Mouse (Mus musculus) left cerebral cortex, postnatal 4 days (tissue): ENCODE measurements around the gene Rnf7. TPM values are rescaled to one million over a fixed set of nuclear protein-coding genes. Genes with fewer than 3 reads are reported as not detected.
A peak's percentile ranks its signal among the peaks of the same experiment; 100 is the strongest.
"Not testable (repeated sequence)": the region's sequence is repeated elsewhere in the genome, so short reads cannot be mapped to it uniquely, and the experiment has no call there.

Experiments used
- DNase-seq: peaks from one replicate; pipeline ENCODE4 v3.0.0-alpha.2; 2022
- intact Hi-C: fragments of 180-260 bp; cut with DNase I; formaldehyde crosslinking; loops from one replicate; pipeline ENCODE4 v1.15.1; 2025
- total RNA-seq, 2 experiments: library from RNA; stranded (reverse); gene quantifications; 2 replicates each; pipeline ENCODE4 v1.2.3; 2021

Gene Rnf7
- total RNA-seq, 2 experiments from 2014 or later: 51.5 to 53.2 TPM

DNA sequence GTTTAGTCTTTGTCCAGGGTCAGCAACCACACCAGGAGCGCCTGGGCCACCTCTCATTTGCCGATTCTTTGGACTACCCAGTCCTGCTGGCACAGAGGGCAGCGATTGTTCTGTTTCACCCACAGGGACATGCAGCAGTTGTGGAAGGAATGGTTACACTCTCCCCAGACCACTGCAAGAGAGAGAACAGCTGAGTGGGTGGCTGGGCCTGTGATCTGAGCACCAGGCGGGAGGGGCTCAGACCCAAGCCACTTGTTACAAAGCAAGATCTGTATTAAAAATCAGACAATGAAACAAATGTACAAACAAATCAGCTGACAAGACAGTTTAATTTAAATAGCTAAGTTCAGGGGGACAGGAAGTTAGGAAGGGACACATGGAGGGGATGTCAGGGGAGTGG lies 6.8 kb downstream of the Rnf7 start:
- DNase-seq, intact Hi-C loops: not testable (repeated sequence)

GRCm38 (mm10) chr9:96470266-96470974 lies 8.1 kb downstream of the Rnf7 start:
- no peak for DNase-seq
- intact Hi-C loops: no loop called here

DNA sequence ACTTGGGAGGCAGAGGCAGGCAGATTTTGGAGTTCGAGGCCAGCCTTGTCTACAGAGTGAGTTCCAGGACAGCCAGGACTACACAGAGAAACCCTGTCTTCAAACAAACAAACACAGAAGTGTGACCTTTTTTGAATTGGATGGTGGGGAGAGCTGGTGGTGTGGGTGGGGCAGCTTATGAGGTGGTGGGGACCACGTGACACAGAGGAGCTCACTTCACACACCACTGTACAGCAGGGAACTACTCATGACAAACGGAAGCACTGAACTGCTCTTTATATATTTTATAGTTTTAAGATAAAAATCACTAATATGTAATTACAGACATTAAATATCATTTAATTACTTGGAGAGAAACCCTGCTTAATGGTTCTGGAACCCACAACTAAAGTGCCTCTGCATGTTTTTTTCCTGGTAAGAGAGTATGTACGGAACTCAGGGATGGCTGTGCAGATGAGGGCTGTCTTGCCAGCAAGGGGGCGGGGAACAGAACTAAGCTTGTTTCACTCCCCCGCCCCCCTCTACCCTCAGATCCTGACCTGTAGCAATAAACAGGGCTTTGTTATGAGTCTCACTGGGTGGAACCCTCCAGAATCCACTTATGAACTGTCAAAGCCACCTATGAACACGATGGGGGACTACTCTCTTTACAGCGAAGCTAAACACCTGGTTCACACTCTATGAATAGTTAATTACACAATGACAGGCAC lies 8.8 kb downstream of the Rnf7 start:
- intact Hi-C loops: no loop called here
- no peak for DNase-seq

DNA sequence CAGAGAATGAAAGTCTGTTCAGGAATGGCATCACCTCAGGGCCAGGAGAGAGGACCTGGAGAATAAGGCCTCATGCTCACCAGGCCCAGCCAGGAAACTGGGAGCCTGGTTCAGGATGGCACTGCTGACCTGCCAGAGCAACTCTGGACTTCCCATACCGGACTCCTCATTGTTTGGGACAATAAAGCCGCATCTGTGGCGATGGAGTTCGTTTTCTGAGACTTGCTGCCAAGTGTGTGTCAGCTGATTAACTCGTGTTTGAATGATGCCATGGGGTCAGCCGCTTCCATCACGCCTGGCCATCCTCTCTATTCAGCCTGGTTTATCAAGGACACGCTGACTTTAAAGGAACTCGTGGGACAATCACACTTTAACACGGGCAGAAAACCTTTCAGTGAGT lies 14.8 kb downstream of the Rnf7 start:
- intact Hi-C loops: no loop called here
- DNase-seq: no peak

DNA sequence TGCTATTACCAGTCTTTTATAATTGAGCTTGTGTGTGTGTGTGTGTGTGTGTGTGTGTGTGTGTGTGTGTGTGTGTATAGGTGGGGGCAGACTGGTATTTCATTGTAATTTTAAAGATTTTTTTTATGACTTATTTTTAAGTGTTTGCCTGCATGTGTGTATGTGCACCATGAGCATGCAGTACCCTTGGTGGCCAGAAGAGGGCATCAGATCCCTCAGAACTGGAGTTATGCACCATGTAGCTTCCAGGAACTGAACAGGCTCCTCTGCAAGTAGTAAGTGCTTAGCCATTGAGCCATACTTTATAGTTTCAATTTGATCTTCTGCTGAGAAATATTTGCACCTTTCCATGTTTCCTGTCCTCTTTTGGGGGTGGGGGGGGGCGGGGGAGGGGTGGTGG lies 16.9 kb downstream of the Rnf7 start:
- intact Hi-C loops: no loop called here

DNA sequence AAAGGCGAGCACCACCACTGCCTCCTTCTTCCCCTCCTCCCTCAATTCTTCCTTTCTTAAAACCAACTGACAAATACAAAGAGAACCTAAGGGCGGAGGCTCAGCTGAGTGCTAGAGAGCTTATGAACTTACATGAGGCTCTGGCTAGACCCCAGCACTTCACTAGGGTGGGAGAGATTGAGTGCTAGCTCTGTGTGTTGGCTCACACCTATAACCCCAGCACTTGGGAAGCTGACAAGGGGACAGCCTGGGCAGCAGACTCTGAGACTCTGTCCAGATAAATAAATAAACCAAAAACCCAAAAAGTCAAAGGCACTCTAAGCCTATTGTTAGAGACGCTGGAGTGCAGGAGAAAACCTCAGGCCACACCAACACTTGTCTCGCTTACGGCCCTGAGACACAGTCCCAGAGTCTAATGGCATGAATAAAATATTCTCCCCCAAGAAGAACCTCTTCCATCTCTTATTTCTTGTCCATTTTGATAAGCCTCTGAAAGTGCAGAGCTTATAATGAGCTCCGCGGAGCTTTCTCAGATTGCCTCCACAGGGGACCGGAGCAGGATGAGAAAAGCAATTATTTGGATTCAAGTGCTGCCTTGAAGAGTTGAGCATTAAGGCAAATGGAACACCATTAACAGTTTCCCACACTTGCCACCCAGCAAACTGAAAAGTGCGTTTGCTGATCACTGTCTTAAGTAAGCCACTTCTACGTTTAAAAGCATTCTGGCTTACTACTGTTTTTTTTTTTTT lies 18.2 kb downstream of the Rnf7 start:
- intact Hi-C loops: no loop called here
- DNase-seq: no peak

More for the DNA sequence above, 16.9 kb downstream of the Rnf7 start:
- DNase-seq: no peak

DNA sequence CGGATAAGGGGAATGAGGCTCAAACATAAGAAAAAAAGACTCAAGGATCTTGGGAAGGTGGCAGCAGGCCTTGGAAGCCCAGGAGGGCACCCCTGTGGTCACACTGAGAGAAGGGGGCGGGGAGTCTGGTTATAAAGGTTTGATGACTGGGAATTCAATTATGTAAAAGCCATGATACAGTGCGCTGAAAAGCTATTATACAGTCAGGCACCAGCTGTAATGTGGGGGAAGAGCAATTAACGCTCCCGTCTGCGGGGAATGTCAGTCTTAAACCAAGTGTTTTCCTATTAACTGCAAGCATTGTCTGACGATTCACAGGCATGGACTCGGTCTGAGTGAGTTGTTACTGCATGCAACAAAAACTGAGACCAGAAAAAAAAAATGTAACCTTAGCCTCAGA lies 22.9 kb downstream of the Rnf7 start:
- DNase-seq: no peak
- intact Hi-C loops: no loop called here

DNA sequence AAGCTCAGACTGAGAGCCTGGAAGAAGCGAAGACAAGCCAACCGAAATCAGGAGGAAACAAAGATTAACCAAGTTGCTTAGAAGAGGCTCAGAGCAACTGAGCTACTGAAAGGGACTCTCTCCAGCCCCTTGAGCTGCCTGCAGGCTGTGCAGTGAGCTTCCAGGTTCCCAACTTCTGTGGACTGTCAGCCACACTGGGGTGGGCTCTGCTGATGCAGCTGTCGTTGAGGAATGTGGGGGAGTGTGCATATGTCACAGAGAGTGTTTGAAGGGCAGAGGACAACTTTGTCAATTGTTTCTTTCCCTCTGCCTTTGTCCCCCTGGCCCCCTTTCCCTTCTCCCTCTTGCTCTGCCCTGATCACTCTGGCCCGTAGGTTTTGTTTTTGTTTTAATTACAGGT lies 25.5 kb downstream of the Rnf7 start:
- DNase-seq: no peak
- intact Hi-C loops: no loop called here

DNA sequence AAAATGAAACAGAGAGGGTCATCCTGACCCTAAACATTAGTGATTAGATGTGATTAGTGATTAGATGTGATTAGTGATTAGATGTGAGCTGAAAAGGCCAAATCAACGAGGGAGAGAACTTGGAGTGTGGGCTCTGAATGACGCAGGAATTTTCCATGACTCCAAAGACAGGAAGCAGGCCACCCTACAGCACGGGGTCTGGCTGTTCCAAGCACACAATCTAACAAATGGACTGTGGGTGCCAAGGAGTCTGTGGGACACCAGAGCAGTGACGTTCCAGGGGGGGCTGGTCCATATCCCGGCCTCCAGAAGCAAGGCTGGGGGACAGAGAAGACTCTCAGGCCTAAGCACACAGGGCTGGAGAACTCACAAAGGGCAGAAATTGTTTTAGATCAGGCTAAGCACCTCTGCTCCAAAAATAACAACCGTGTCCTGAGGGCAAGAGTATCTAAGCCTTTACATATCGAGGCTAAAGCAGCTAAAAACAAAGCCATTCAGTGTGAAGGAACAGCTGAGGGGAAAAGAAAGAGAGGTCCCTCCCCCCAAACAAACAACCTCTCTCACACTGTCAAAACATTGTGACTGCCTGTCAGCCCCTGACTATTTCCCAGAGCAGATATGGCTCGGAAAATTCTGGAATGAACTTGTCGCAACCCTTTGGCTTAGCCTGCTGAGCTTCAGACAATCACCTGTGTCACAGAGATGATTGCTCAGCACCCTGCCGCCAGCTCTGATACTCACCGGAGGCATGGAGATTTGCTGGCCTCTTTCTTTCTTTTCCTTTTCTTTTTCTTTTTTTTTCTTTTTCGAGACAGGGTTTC lies 27.4 kb downstream of the Rnf7 start:
- DNase-seq: no peak
- intact Hi-C loops: no loop called here

DNA sequence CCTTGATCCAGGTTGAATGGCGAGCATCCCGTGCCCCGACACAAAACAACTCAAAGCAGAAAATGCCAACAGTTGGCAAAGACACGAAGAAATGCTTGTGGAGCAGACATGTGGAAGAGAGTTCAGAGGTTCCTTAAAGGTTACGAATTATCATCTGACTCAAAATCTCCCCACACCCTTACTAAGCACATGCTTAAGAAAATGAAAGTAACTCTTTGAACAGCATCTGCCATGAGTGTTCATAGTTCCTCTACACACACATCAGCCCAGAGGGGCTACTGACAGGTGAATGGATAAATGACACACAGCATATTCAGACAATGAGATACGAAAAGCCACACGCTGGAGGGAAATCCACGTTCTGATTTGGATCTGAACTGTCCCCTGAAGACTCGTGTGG lies 29.0 kb downstream of the Rnf7 start:
- no peak for DNase-seq
- intact Hi-C loops: no loop called here

DNA sequence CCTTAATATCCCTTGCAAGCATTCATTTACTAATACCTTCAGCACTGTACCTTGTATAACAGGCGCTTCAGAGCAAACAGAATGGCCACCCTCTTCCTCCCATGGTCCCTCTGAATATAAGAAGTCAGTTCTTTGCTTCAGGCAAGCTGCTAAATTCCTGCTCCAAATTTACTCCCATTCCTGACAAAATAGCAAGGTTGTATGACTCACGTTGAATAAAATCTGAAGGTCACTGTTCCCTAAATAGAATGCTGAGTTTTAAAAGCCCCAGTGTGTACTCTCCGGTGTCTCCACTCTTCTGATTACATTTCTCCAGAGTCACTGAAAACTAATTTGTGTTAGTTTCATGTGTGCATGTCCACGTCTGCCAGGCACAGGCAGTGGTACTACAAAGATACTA lies 33.1 kb downstream of the Rnf7 start:
- no peak for DNase-seq
- intact Hi-C loops: no loop called here

- intact Hi-C loops: no loop called here
- DNase-seq: no peak
Measured at GRCm38 (mm10) chr9:96442081-96442480, 36.4 kb downstream of the Rnf7 start.

- peak; percentile 19 for DNase-seq
- intact Hi-C loops: no loop called here
Measured at GRCm38 (mm10) chr9:96438334-96438871, 40.1 kb downstream of the Rnf7 start.

- intact Hi-C loops: no loop called here
- peak; percentile 50 for DNase-seq
Measured at GRCm38 (mm10) chr9:96437805-96438333, 40.6 kb downstream of the Rnf7 start.

GRCm38 (mm10) chr9:96436901-96437804 lies 41.3 kb downstream of the Rnf7 start:
- intact Hi-C loops: no loop called here
- DNase-seq: peak; percentile 41

DNA sequence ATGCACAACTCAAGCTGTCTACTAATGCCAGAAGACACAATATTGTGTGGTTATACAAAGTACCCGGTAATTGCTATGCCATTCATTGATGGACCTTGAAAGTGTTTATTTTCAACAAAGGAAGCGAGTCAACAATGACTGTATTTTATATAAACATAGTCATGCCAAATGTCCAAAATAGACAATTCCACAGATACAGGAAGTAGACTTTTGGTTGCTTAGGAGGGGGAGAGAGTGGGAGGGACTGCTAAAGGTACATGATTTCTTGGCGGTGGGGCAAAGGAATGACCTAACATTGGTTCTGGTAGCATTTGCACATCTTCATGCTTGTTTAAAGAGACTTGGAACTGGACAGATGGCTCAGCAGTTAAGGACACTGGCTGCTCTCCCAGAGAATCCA lies 45.9 kb downstream of the Rnf7 start:
- intact Hi-C loops: no loop called here
- DNase-seq: no peak

GRCm38 (mm10) chr9:96431081-96431480 lies 47.4 kb downstream of the Rnf7 start:
- intact Hi-C loops: no loop called here
- no peak for DNase-seq

DNA sequence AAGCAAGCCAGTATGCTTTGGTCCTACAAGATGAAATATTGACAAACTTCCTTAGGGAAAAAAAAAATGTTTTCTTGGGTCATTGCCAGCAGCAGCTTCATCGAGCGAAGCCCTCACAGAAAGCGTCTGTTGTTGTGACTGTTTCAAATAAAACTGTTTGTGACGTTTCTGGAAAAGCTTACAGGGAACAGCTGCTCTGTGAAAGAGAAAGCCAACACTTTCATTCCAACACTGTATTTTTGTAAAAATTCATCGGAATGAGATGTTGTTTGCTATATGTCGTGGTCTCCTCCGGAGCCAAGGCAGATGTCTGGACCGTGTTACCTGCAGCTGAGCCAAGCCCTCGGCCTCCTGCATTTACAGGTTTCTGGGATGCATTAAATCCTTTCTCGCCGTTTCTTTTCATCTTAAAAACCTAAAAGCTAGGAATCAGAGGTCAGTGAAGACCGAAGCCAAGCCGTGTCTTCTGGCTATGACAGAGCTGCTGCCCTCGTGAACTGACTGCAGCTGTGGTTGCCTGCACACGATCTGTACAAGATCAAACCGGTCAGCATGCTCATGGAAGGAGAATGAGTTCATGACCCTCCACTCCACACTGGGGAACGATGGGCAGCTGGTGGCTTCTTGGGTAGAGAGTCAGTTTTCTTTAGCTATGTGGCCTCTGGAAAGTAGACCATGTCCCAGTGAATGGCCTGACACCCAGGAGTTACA lies 50.0 kb downstream of the Rnf7 start:
- intact Hi-C loops: no loop called here
- no peak for DNase-seq

GRCm38 (mm10) chr9:96424027-96424426 lies 54.4 kb downstream of the Rnf7 start:
- intact Hi-C loops: loop anchor here (5.0 kb wide), 1 partner anchor 152 kb away; no protein-coding TSS in a partner anchor
- DNase-seq: no peak
